22 mouse cellular contexts compared by ENCODE assay signal in the genomic region with DNA sequence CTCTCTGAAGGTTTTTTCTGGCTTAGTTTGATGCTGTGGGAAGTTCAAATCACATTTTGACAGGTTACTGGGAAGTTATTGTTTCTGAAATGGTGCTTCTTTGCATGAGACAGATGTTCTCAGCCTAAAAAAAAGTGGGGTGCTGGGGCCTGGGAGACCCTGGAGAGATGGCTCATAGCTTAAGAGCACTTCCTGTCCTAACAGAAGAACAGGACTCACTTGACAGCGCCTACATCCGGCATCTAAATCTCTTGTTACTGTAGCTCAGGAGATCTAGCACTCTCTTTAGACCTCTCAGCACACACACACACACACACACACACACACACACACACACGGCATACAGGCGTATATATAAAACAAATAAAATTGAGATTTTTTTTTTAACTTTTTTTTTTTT.
DNase-seq lines count a peak whose midpoint lies in the region; ATAC-seq and TF ChIP-seq lines count a peak whose summit lies in the region.
"Had no signal": no experiment of that assay in that cellular context is flagged by ENCODE, and none has a peak within 500 bp of the region (broad histone marks: within the 10 kb centered on the region; RNA-seq: fewer than 3 reads in every experiment).

No protein-coding gene starts in this region.

- no peak for TF ChIP-seq POLR2A in kidney, adult 2 months (IDR thresholded peaks at IDR 0.05; ENCODE audit: low read depth, low read length)

- peak overlapping the region; percentile 49 for H3K4me2 ChIP-seq in intestine, postnatal 0 days (replicated peaks; ENCODE audit: low read depth)
- H3K4me2 ChIP-seq: hindbrain, embryonic 12.5 days; limb, embryonic 15.5 days had no signal

- no peaks in the 10 kb centered on the region for H3K9me3 ChIP-seq in intestine, postnatal 0 days (ENCODE audit: control insufficient read depth)
- H3K9me3 ChIP-seq: heart, embryonic 10.5 days; hindbrain, embryonic 12.5 days; limb, embryonic 15.5 days had no signal

- DNase-seq in kidney, adult 2 months: no peak
- DNase-seq in kidney, adult 18-20 months: no peak
- DNase-seq in spleen, postnatal 36 days (ENCODE audit: low spot score in 2 of 2): peak; percentile 42 to 46
- DNase-seq in spleen, postnatal 14 days (ENCODE audit: low spot score in 2 of 2): no peak
- no peak for DNase-seq in frontal cortex, adult 2 months (ENCODE audit: extremely low spot score in 1 of 2, low spot score in 1 of 2)
- DNase-seq in layer of hippocampus, postnatal 10 days (ENCODE audit: low spot score in 2 of 2): no peak
- DNase-seq in adrenal gland, postnatal 4 days (ENCODE audit: low spot score in 2 of 2): no peak
- DNase-seq: cerebellum, adult 11 months; cerebellum, postnatal 25 days; gastrocnemius, postnatal 14 days; heart, postnatal 10 days; layer of hippocampus, adult 9-11 months; midbrain, embryonic 14.5 days; retina, postnatal 1 day; right cerebral cortex, postnatal 4 days had no signal

- ATAC-seq in intestine, postnatal 0 days: no peak
- ATAC-seq: lung, postnatal 0 days; Patski had no signal

- peaks cover 28% of the 10 kb centered on the region for H3K4me1 ChIP-seq in kidney, adult 2 months (ENCODE audit: control insufficient read depth, insufficient read depth, low read length)
- peaks cover 11% of the 10 kb centered on the region; the same call in 1 of the 2 replicates for H3K4me1 ChIP-seq in intestine, postnatal 0 days (replicated peaks; ENCODE audit: control insufficient read depth, insufficient read depth, low read length)

- peak overlapping the region; percentile 41; the same call in 1 of the 2 replicates for H3K27ac ChIP-seq in kidney, adult 2 months (ENCODE audit: insufficient read depth, low read depth, low read length)
- peak overlapping the region; percentile 50 for H3K27ac ChIP-seq in intestine, postnatal 0 days (ENCODE audit: low read depth, low read length)
- H3K27ac ChIP-seq: heart, embryonic 10.5 days; limb, embryonic 15.5 days had no signal

- no peak overlapping the region for H3K4me3 ChIP-seq in kidney, adult 2 months (ENCODE audit: insufficient read depth, low read depth, low read length)
- no peak overlapping the region for H3K4me3 ChIP-seq in intestine, postnatal 0 days (ENCODE audit: low read depth, low read length)
- H3K4me3 ChIP-seq: heart, embryonic 10.5 days; hindbrain, embryonic 12.5 days; limb, embryonic 15.5 days; myocyte had no signal

- no peaks in the 10 kb centered on the region for H3K36me3 ChIP-seq in kidney, adult 2 months (ENCODE audit: control insufficient read depth, insufficient read depth, low read length)
- H3K36me3 ChIP-seq in intestine, postnatal 0 days (ENCODE audit: control insufficient read depth, insufficient read depth): peaks cover 7% of the 10 kb centered on the region

- no peaks in the 10 kb centered on the region for H3K27me3 ChIP-seq in kidney, adult 2 months (replicated peaks; ENCODE audit: control insufficient read depth, insufficient read depth, low read length)
- no peaks in the 10 kb centered on the region for H3K27me3 ChIP-seq in intestine, postnatal 0 days (replicated peaks; ENCODE audit: control insufficient read depth, insufficient read depth, low read length)
- H3K27me3 ChIP-seq: hindbrain, embryonic 12.5 days; limb, embryonic 15.5 days; Patski had no signal

- H3K9ac ChIP-seq in intestine, postnatal 0 days (ENCODE audit: low read depth, low read length): no peak overlapping the region
- H3K9ac ChIP-seq: hindbrain, embryonic 12.5 days; limb, embryonic 15.5 days had no signal

- 55% methylated on average over 4 of the region's 4 CpGs for WGBS in kidney, adult 2 months
- 57% methylated on average over 4 of the region's 4 CpGs for WGBS in intestine, postnatal 0 days

- no peak for TF ChIP-seq CTCF in kidney, adult 2 months (conservative IDR thresholded peaks at IDR 0.05; ENCODE audit: insufficient read depth, insufficient read length, low read depth, low read length)
- TF ChIP-seq CTCF in intestine, postnatal 0 days (IDR thresholded peaks at IDR 0.05; ENCODE audit: low read depth): no peak

Comparison
In these comparisons a context has a peak if more than half of its experiments do, and no peak if none do; other contexts are left out.
1. DNase-seq: peak in spleen, postnatal 36 days (2 of 2); none in kidney, adult 2 months (single experiment), kidney, adult 18-20 months (single experiment), spleen, postnatal 14 days (0 of 2), frontal cortex, adult 2 months (0 of 2), layer of hippocampus, postnatal 10 days (0 of 2) and adrenal gland, postnatal 4 days (0 of 2).